22 mouse cellular contexts compared by ENCODE assay signal in the genomic region with DNA sequence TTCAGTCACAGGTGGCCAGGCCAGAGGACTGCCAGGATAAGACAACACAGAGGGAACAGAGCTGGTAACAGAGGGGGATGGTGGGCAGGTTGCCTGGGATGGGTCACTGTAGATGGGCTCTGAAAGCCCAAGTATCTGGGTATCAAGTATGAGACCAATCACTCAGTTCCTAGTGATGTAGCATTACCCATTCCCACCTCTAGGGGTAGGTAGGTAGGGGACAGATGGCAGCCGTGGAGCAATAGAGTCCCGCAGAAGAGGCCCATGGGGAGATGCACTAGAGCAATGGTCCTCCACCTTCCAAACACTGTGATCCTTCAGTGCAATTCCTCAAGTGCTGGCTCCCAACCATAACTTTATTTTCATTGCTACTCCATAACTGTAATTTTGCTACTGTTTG.
A peak's percentile ranks its signal among the peaks of the same experiment; 100 is the strongest.
DNase-seq lines count a peak whose midpoint lies in the region; ATAC-seq and TF ChIP-seq lines count a peak whose summit lies in the region.
"Had no signal": no experiment of that assay in that cellular context is flagged by ENCODE, and none has a peak within 500 bp of the region (broad histone marks: within the 10 kb centered on the region; RNA-seq: fewer than 3 reads in every experiment).

No protein-coding gene starts in this region.

- H3K36me3 ChIP-seq in hindbrain, postnatal 0 days (ENCODE audit: insufficient read depth, low read length), result no peaks in the 10 kb centered on the region
- no peaks in the 10 kb centered on the region for H3K36me3 ChIP-seq in hindbrain, embryonic 11.5 days (ENCODE audit: control insufficient read depth, insufficient read depth, low read length)
- H3K36me3 ChIP-seq in liver, postnatal 0 days (replicated peaks; ENCODE audit: insufficient read depth, low read length), result no peaks in the 10 kb centered on the region
- H3K36me3 ChIP-seq: embryonic facial prominence, embryonic 10.5 days; forebrain, embryonic 12.5 days; liver, embryonic 13.5 days; midbrain, embryonic 15.5 days; stomach, embryonic 15.5 days had no signal

- no peak overlapping the region for H3K4me3 ChIP-seq in hindbrain, postnatal 0 days (ENCODE audit: low read length)
- H3K4me3 ChIP-seq in hindbrain, embryonic 11.5 days (ENCODE audit: low read depth, low read length), result no peak overlapping the region
- H3K4me3 ChIP-seq in liver, postnatal 0 days (ENCODE audit: low read depth, low read length), result no peak overlapping the region
- H3K4me3 ChIP-seq: embryonic facial prominence, embryonic 10.5 days; forebrain, embryonic 12.5 days; gastrocnemius, adult 2 months; liver, embryonic 13.5 days; megakaryocyte, embryonic 14.5 days; midbrain, embryonic 15.5 days; stomach, embryonic 15.5 days had no signal

- DNase-seq in hindbrain, postnatal 0 days (ENCODE audit: low spot score), result no peak
- DNase-seq in hindbrain, embryonic 11.5 days (ENCODE audit: low spot score), result no peak
- no peak for DNase-seq in liver, postnatal 0 days
- DNase-seq in liver (no peak), A20 (ENCODE audit: low read depth, low spot score) (peak; percentile 31), ES-CJ7 (ENCODE audit: low read depth, low spot score) (peak; percentile 14)
- DNase-seq in urinary bladder, adult 18-20 months (ENCODE audit: low spot score in 2 of 2), result no peak
- DNase-seq: B cell, adult 2 months; cerebellum, adult 8-10 months; gastrocnemius, adult 2 months; heart, postnatal 14 days; kidney, adult 11 months; kidney, postnatal 10 days; liver, embryonic 13.5 days; retina, postnatal 1 day had no signal

- H3K27me3 ChIP-seq in hindbrain, postnatal 0 days (ENCODE audit: insufficient read depth, low read length), result no peaks in the 10 kb centered on the region
- H3K27me3 ChIP-seq in hindbrain, embryonic 11.5 days (ENCODE audit: control insufficient read depth, insufficient read depth, low read length), result no peaks in the 10 kb centered on the region
- no peaks in the 10 kb centered on the region for H3K27me3 ChIP-seq in liver, postnatal 0 days (ENCODE audit: insufficient read depth, low read length)
- H3K27me3 ChIP-seq: forebrain, embryonic 12.5 days; liver, embryonic 13.5 days; midbrain, embryonic 15.5 days; stomach, embryonic 15.5 days had no signal

- WGBS in hindbrain, postnatal 0 days, result 64% methylated on average over 2 of the region's 2 CpGs
- WGBS in hindbrain, embryonic 11.5 days, result 64% methylated on average over 2 of the region's 2 CpGs
- 47% methylated on average over 2 of the region's 2 CpGs for WGBS in liver, postnatal 0 days (ENCODE audit: insufficient replicate concordance)

- no peaks in the 10 kb centered on the region for H3K9me3 ChIP-seq in hindbrain, postnatal 0 days (ENCODE audit: low read length)
- H3K9me3 ChIP-seq in hindbrain, embryonic 11.5 days (ENCODE audit: control insufficient read depth, low read length), result no peaks in the 10 kb centered on the region
- H3K9me3 ChIP-seq in liver, postnatal 0 days (ENCODE audit: low read length), result no peaks in the 10 kb centered on the region
- H3K9me3 ChIP-seq: embryonic facial prominence, embryonic 10.5 days; forebrain, embryonic 12.5 days; liver, embryonic 13.5 days; megakaryocyte, embryonic 14.5 days; midbrain, embryonic 15.5 days; stomach, embryonic 15.5 days had no signal

- no peak for TF ChIP-seq EP300 in liver, postnatal 0 days (IDR thresholded peaks at IDR 0.05; ENCODE audit: low read depth)

- no peak overlapping the region for H3K9ac ChIP-seq in hindbrain, postnatal 0 days (replicated peaks; ENCODE audit: low read length)
- no peak overlapping the region for H3K9ac ChIP-seq in hindbrain, embryonic 11.5 days (ENCODE audit: low read depth, low read length)
- H3K9ac ChIP-seq in liver, postnatal 0 days (replicated peaks), result no peak overlapping the region
- H3K9ac ChIP-seq: forebrain, embryonic 12.5 days; hindbrain, embryonic 14.5 days; liver, embryonic 13.5 days; midbrain, embryonic 15.5 days; stomach, embryonic 15.5 days had no signal

- no peaks in the 10 kb centered on the region for H3K4me1 ChIP-seq in hindbrain, postnatal 0 days (ENCODE audit: insufficient read depth, low read length)
- H3K4me1 ChIP-seq in hindbrain, embryonic 11.5 days (replicated peaks; ENCODE audit: control insufficient read depth, insufficient read depth, low read length), result no peaks in the 10 kb centered on the region
- H3K4me1 ChIP-seq in liver, postnatal 0 days (ENCODE audit: insufficient read depth), result no peaks in the 10 kb centered on the region
- H3K4me1 ChIP-seq: liver, embryonic 13.5 days; midbrain, embryonic 15.5 days; stomach, embryonic 15.5 days had no signal

- 0 out of 2 replicates have a peak, but pooled peaks have one; percentile 4 for TF ChIP-seq CTCF in hindbrain, postnatal 0 days (IDR thresholded peaks at IDR 0.05; ENCODE audit: low read depth)
- TF ChIP-seq CTCF in liver, postnatal 0 days (IDR thresholded peaks at IDR 0.05; ENCODE audit: low read depth), result peak; percentile 35; the same call in 1 of the 2 replicates

- no peak for ATAC-seq in hindbrain, postnatal 0 days
- no peak for ATAC-seq in hindbrain, embryonic 11.5 days (ENCODE audit: low FRiP score)
- ATAC-seq in liver, postnatal 0 days, result no peak
- ATAC-seq: midbrain, embryonic 15.5 days had no signal

- no peak overlapping the region for H3K27ac ChIP-seq in hindbrain, postnatal 0 days
- no peak overlapping the region for H3K27ac ChIP-seq in hindbrain, embryonic 11.5 days (ENCODE audit: low read depth, low read length)
- H3K27ac ChIP-seq in liver, postnatal 0 days (ENCODE audit: low read depth), result no peak overlapping the region
- H3K27ac ChIP-seq: embryonic facial prominence, embryonic 10.5 days; forebrain, embryonic 12.5 days; gastrocnemius, adult 2 months; hindbrain, embryonic 14.5 days; liver, embryonic 13.5 days; midbrain, embryonic 15.5 days; stomach, embryonic 15.5 days had no signal

- no peak overlapping the region for H3K4me2 ChIP-seq in hindbrain, postnatal 0 days (ENCODE audit: low read depth, low read length)
- H3K4me2 ChIP-seq in hindbrain, embryonic 11.5 days (replicated peaks; ENCODE audit: low read depth, low read length), result no peak overlapping the region
- no peak overlapping the region for H3K4me2 ChIP-seq in liver, postnatal 0 days (ENCODE audit: low read depth, low read length)
- H3K4me2 ChIP-seq: forebrain, embryonic 12.5 days; heart, embryonic 11.5 days; hindbrain, embryonic 14.5 days; liver, embryonic 13.5 days; midbrain, embryonic 15.5 days; stomach, embryonic 15.5 days had no signal

Comparison
In these comparisons a context has a peak if more than half of its experiments do, and no peak if none do; other contexts are left out.
1. DNase-seq: peak in A20 (single experiment) and ES-CJ7 (single experiment); none in hindbrain, postnatal 0 days (single experiment), hindbrain, embryonic 11.5 days (single experiment), liver, postnatal 0 days (single experiment), liver (single experiment) and urinary bladder, adult 18-20 months (0 of 2).